Mouse (Mus musculus): ENCODE measurements around the gene Mycbp2. TPM values are rescaled to one million over a fixed set of nuclear protein-coding genes. Genes with fewer than 3 reads are reported as not detected.
A peak's percentile ranks its signal among the peaks of the same experiment; 100 is the strongest.

The Mycbp2 gene
- polyA plus RNA-seq, 1 experiment from 2014 or later: 11.2 TPM

- H3K4me1 ChIP-seq: peaks cover 69% of the 10 kb centered on the region
- ATAC-seq: peak; percentile 45
Observed at GRCm38 (mm10) chr14:103345858-103346728, 521 bp downstream of the Mycbp2 start.

GRCm38 (mm10) chr14:103345486-103345857, 1.1 kb downstream of the Mycbp2 start:
- WGBS (ENCODE audit: insufficient replicate concordance): 5% methylated on average over 6 of the region's 6 CpGs
- Histone ChIP-seq H3K4me1 (peaks cover 69% of the 10 kb centered on the region), H3K4me3 (peak overlapping the region; percentile 81), H3K4me2 (peak overlapping the region; percentile 95), H3K27me3 (replicated peaks) (no peaks in the 10 kb centered on the region), H3K9ac (peak overlapping the region; percentile 90), H3K36me3 (no peaks in the 10 kb centered on the region), H3K9me3 (replicated peaks) (no peaks in the 10 kb centered on the region), H3K27ac (peak overlapping the region; percentile 95; the same call in 1 of the 2 replicates)
- no peak for ATAC-seq

More at GRCm38 (mm10) chr14:103345858-103346728, 521 bp downstream of the Mycbp2 start:
- Histone ChIP-seq H3K9me3 (replicated peaks) (no peaks in the 10 kb centered on the region), H3K36me3 (no peaks in the 10 kb centered on the region), H3K27me3 (replicated peaks) (no peaks in the 10 kb centered on the region), H3K27ac (peak overlapping the region; percentile 95), H3K4me2 (peak overlapping the region; percentile 95), H3K9ac (peak overlapping the region; percentile 90), H3K4me3 (peak overlapping the region; percentile 81)
- WGBS (ENCODE audit: insufficient replicate concordance): under 1% methylated on average over 51 of the region's 83 CpGs

GRCm38 (mm10) chr14:103345011-103345410, 1.6 kb downstream of the Mycbp2 start:
- Histone ChIP-seq H3K36me3 (no peaks in the 10 kb centered on the region), H3K4me3 (peak overlapping the region; percentile 81), H3K9me3 (replicated peaks) (no peaks in the 10 kb centered on the region), H3K9ac (peak overlapping the region; percentile 90), H3K27ac (no peak overlapping the region), H3K4me2 (peak overlapping the region; percentile 95), H3K4me1 (peaks cover 67% of the 10 kb centered on the region), H3K27me3 (replicated peaks) (no peaks in the 10 kb centered on the region)
- WGBS (ENCODE audit: insufficient replicate concordance): 32% methylated on average over 2 of the region's 2 CpGs
- ATAC-seq: no peak

DNA sequence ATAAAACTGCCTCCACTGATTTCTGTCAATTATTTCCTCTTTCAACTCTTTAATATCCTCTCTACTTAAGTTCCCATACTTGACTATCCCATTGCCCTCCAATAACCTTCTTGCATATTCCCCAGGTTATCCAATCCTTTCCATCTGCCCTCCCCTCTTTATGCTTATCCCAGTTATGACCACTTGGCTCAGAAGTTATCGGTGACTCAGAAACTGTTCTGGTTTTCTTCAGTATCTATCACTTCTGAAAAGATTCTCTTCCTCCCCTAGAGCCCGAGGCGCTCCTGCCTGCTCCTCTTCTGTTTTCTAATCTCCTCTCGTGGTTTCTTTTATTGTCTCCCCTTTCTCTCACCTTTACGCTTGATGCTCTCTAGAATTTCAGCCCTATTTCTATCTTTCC, 2.8 kb downstream of the Mycbp2 start:
- Histone ChIP-seq H3K36me3 (no peaks in the 10 kb centered on the region), H3K4me3 (no peak overlapping the region), H3K27me3 (replicated peaks) (no peaks in the 10 kb centered on the region), H3K4me1 (peaks cover 57% of the 10 kb centered on the region), H3K9me3 (replicated peaks) (no peaks in the 10 kb centered on the region), H3K27ac (no peak overlapping the region), H3K9ac (no peak overlapping the region), H3K4me2 (0 out of 2 replicates have a peak overlapping the region, but pooled peaks have one; percentile 8)
- no peak for ATAC-seq
- WGBS (ENCODE audit: insufficient replicate concordance): 32% methylated on average over 5 of the region's 5 CpGs

DNA sequence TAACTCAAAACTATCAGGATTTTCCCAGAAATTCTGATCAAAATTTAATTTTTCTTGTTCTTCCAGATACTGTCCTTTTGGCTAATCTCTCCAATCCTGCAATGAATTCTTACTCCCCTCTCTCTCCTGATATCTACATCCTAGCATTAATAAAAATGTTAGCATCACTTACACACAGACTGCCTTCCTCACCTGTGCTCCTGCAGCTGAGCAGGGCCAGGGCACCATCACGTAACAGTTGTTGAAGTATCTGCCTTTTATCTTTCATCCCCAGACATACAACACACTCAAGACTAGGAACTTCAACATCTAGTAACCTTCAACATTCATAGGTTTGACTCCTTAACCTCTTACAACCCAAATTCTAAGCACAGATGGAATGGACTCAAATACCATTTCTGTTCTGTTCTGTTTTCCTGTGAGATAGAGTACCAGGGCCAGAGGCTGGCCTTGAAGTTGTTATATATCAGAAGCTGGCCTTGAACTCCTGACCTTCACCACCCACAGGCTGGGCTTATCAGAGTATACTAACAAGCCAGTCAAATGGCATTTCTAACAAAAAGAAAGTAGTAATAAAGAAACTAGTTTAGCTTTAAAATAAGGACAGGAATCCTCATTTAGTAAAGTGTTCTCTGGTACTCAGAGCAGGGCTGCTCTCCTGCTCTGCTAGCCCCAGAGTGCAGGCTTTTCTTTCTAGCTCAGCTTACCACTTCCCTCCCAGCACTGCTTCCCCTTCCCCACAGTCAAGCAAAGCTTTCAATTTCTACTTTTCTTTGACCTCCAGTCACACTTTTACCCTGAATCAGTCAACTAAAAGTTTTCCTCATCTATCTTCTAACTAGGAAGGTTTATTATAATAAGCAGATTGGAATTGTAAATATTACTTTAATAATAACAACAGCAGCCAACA, 5.0 kb downstream of the Mycbp2 start:
- no peaks in the 10 kb centered on the region for H3K27me3 ChIP-seq (replicated peaks)
- 19% methylated on average over 1 of the region's 1 CpGs for WGBS (ENCODE audit: insufficient replicate concordance)
- H3K4me3 ChIP-seq: no peak overlapping the region
- no peak overlapping the region for H3K27ac ChIP-seq
- no peak for ATAC-seq
- H3K4me1 ChIP-seq: peaks cover 40% of the 10 kb centered on the region
- no peaks in the 10 kb centered on the region for H3K36me3 ChIP-seq
- no peaks in the 10 kb centered on the region for H3K9me3 ChIP-seq (replicated peaks)
- no peak overlapping the region for H3K4me2 ChIP-seq
- H3K9ac ChIP-seq: no peak overlapping the region

DNA sequence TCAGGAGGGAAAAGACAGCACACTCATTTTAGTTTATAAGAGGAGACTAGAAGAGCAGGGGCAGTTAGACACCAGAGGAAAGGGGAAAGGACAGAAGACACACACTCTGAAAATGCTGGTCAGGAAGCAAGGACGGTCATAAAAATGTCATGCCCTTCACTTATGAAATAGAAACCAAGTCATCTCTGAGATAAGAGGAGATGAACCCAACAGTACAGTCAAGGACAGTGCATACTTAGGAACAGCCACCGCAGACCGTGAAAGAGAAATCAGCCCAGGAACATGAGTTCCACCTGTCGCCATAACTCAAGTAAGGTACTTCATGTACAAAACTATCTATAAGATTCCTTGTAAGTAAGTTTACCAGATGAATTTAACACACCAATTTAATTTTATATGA, 33.7 kb downstream of the Mycbp2 start:
- Histone ChIP-seq H3K27ac (no peak overlapping the region), H3K4me3 (no peak overlapping the region), H3K36me3 (peaks cover 43% of the 10 kb centered on the region), H3K4me1 (no peaks in the 10 kb centered on the region), H3K27me3 (replicated peaks) (no peaks in the 10 kb centered on the region), H3K9ac (no peak overlapping the region), H3K4me2 (no peak overlapping the region), H3K9me3 (replicated peaks) (no peaks in the 10 kb centered on the region)
- WGBS (ENCODE audit: insufficient replicate concordance): 81% methylated on average over 4 of the region's 4 CpGs
- no peak for ATAC-seq

GRCm38 (mm10) chr14:103296227-103296626, 50.4 kb downstream of the Mycbp2 start:
- Histone ChIP-seq H3K4me3 (no peak overlapping the region), H3K4me1 (no peaks in the 10 kb centered on the region), H3K9ac (no peak overlapping the region), H3K36me3 (peaks cover 43% of the 10 kb centered on the region), H3K27ac (no peak overlapping the region), H3K27me3 (replicated peaks) (no peaks in the 10 kb centered on the region), H3K4me2 (no peak overlapping the region), H3K9me3 (replicated peaks) (no peaks in the 10 kb centered on the region)
- no peak for ATAC-seq
- 75% methylated on average over 2 of the region's 2 CpGs for WGBS (ENCODE audit: insufficient replicate concordance)

- Histone ChIP-seq H3K9ac (no peak overlapping the region), H3K27ac (no peak overlapping the region), H3K4me3 (no peak overlapping the region), H3K4me2 (no peak overlapping the region), H3K9me3 (replicated peaks) (no peaks in the 10 kb centered on the region), H3K27me3 (replicated peaks) (no peaks in the 10 kb centered on the region), H3K36me3 (peaks cover 25% of the 10 kb centered on the region), H3K4me1 (no peaks in the 10 kb centered on the region)
- 81% methylated on average over 2 of the region's 2 CpGs for WGBS (ENCODE audit: insufficient replicate concordance)
- no peak for ATAC-seq
Observed at GRCm38 (mm10) chr14:103286650-103287049, 60.0 kb downstream of the Mycbp2 start.

GRCm38 (mm10) chr14:103276667-103277066, 69.9 kb downstream of the Mycbp2 start:
- Histone ChIP-seq H3K4me1 (peaks cover 10% of the 10 kb centered on the region), H3K36me3 (peaks cover 18% of the 10 kb centered on the region; the same call in 1 of the 2 replicates), H3K4me3 (no peak overlapping the region), H3K9ac (no peak overlapping the region), H3K27ac (no peak overlapping the region), H3K4me2 (0 out of 2 replicates have a peak overlapping the region, but pooled peaks have one; percentile 0), H3K9me3 (replicated peaks) (no peaks in the 10 kb centered on the region), H3K27me3 (replicated peaks) (no peaks in the 10 kb centered on the region)
- peak; percentile 99 for ATAC-seq
- 29% methylated on average over 4 of the region's 4 CpGs for WGBS (ENCODE audit: insufficient replicate concordance)

DNA sequence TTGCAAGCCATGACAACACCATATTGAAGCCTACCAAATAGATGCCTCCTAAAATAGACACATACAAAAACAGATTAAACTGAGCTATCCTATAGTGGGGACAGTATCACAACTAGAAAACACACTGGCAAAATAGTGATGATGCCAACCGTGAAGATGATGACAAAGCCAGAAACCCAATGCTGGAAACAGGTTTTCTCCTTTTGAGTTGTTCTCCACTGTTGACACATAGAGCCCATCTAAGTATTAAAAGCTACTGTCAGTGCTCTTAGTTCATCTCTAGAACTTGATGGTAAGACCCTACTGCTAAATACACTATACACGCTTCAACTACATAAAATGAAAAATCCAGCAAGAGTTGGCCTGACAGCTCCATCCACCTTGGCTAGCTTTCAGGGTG, 86.2 kb downstream of the Mycbp2 start:
- H3K4me1 ChIP-seq: peaks cover 5% of the 10 kb centered on the region
- ATAC-seq: no peak
- WGBS (ENCODE audit: insufficient replicate concordance): 86% methylated on average over 2 of the region's 2 CpGs

DNA sequence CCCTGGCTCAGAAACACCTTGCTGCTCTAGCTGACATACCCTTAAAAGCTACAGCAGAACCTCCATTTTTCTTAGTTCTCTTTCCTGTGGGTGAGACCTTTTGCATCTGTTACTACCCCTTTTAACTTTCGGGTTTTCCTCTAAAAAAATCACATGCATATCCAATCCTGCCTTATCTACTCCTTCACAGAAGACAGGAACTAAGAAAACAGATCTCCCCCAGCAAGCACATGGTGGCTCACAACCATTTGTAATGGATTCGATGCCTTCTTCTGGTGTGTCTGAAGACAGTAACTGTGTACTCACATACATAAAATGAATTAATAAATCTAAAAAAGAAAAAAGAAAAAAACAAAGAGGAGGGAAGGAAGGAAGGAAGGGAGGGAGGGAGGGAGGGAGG, 87.9 kb downstream of the Mycbp2 start:
- 63% methylated on average over 2 of the region's 2 CpGs for WGBS (ENCODE audit: insufficient replicate concordance)

More for the DNA sequence above, 86.2 kb downstream of the Mycbp2 start:
- Histone ChIP-seq H3K9ac (no peak overlapping the region), H3K4me3 (no peak overlapping the region), H3K9me3 (replicated peaks) (no peaks in the 10 kb centered on the region), H3K27me3 (replicated peaks) (no peaks in the 10 kb centered on the region), H3K27ac (no peak overlapping the region), H3K4me2 (no peak overlapping the region), H3K36me3 (peaks cover 47% of the 10 kb centered on the region)

GRCm38 (mm10) chr14:103256866-103257265, 89.7 kb downstream of the Mycbp2 start:
- Histone ChIP-seq H3K9ac (no peak overlapping the region), H3K27ac (no peak overlapping the region), H3K4me1 (peaks cover 5% of the 10 kb centered on the region), H3K4me3 (no peak overlapping the region), H3K4me2 (no peak overlapping the region), H3K36me3 (peaks cover 50% of the 10 kb centered on the region), H3K9me3 (replicated peaks) (no peaks in the 10 kb centered on the region), H3K27me3 (replicated peaks) (no peaks in the 10 kb centered on the region)
- ATAC-seq: no peak
- 86% methylated on average over 7 of the region's 7 CpGs for WGBS (ENCODE audit: insufficient replicate concordance)

More for the DNA sequence above, 87.9 kb downstream of the Mycbp2 start:
- Histone ChIP-seq H3K36me3 (peaks cover 47% of the 10 kb centered on the region), H3K27ac (no peak overlapping the region), H3K27me3 (replicated peaks) (no peaks in the 10 kb centered on the region), H3K9ac (no peak overlapping the region), H3K4me2 (no peak overlapping the region), H3K9me3 (replicated peaks) (no peaks in the 10 kb centered on the region), H3K4me1 (peaks cover 5% of the 10 kb centered on the region), H3K4me3 (no peak overlapping the region)
- ATAC-seq: no peak
